11 mouse cellular contexts compared by ENCODE assay signal in the genomic region with DNA sequence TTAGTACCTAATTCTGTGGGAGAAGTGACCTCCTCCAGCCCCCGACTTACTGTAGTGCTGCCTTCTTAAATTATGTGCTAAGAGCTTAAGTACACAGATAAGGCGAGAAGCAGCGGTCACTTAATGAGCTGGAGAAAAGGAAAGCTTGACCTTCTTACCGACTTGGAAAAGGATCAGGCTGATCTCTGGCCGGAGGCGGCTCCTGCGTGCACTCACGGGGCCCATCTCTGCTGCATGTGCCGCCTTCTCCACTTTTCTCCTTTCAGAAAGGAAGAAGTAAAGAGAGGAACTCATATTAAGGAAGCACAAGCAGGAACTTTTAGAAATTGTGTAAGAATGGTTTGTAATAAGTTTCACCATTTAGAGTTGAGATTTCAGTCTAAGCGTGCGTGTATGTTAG. TPM values are rescaled to one million over a fixed set of nuclear protein-coding genes. Genes with fewer than 3 reads are reported as not detected.
DNase-seq lines count a peak whose midpoint lies in the region; ATAC-seq and TF ChIP-seq lines count a peak whose summit lies in the region.
"Had no signal": no experiment of that assay in that cellular context is flagged by ENCODE, and none has a peak within 500 bp of the region (broad histone marks: within the 10 kb centered on the region; RNA-seq: fewer than 3 reads in every experiment).

A gene (minus strand): TSS at position 292 of the 400 bp plus-strand sequence.

- no peak for TF ChIP-seq POLR2A in small intestine, adult 2 months (IDR thresholded peaks at IDR 0.05; ENCODE audit: low read depth, low read length)

- no peaks in the 10 kb centered on the region; the same call in 1 of the 2 replicates for H3K4me1 ChIP-seq in midbrain, embryonic 11.5 days (ENCODE audit: control insufficient read depth, insufficient read depth, low read length)
- H3K4me1 ChIP-seq in midbrain, embryonic 10.5 days = peaks cover 2% of the 10 kb centered on the region; the same call in 1 of the 2 replicates
- no peaks in the 10 kb centered on the region for H3K4me1 ChIP-seq in liver, embryonic 16.5 days (ENCODE audit: control insufficient read depth, low read depth, low read length)
- H3K4me1 ChIP-seq in small intestine, adult 2 months (ENCODE audit: control insufficient read depth, insufficient read depth, insufficient read length, low read length) = no peaks in the 10 kb centered on the region
- no peaks in the 10 kb centered on the region for H3K4me1 ChIP-seq in midbrain, postnatal 0 days (ENCODE audit: insufficient read depth, low read length)

- H3K27me3 ChIP-seq in midbrain, embryonic 11.5 days (ENCODE audit: control insufficient read depth, insufficient read depth, low read length) = no peaks in the 10 kb centered on the region
- no peaks in the 10 kb centered on the region for H3K27me3 ChIP-seq in midbrain, embryonic 10.5 days (ENCODE audit: low read depth, poor library complexity, severe bottlenecking)
- no peaks in the 10 kb centered on the region for H3K27me3 ChIP-seq in liver, embryonic 16.5 days (ENCODE audit: control insufficient read depth, insufficient read depth, low read depth, low read length)
- H3K27me3 ChIP-seq in small intestine, adult 2 months (ENCODE audit: control insufficient read depth, insufficient read depth, low read length) = no peaks in the 10 kb centered on the region
- H3K27me3 ChIP-seq in midbrain, postnatal 0 days (ENCODE audit: insufficient read depth, low read length) = no peaks in the 10 kb centered on the region
- H3K27me3 ChIP-seq: CH12.LX; limb, embryonic 12.5 days had no signal

- H3K9ac ChIP-seq in midbrain, embryonic 11.5 days (ENCODE audit: low read length) = no peak within 1 kb of the TSS
- H3K9ac ChIP-seq in liver, embryonic 16.5 days (ENCODE audit: low read depth, low read length) = no peak within 1 kb of the TSS
- no peak within 1 kb of the TSS for H3K9ac ChIP-seq in midbrain, postnatal 0 days (replicated peaks; ENCODE audit: low read length, poor library complexity, severe bottlenecking)

- no peak within 1 kb of the TSS for H3K27ac ChIP-seq in midbrain, embryonic 11.5 days (ENCODE audit: low read depth, low read length)
- no peak within 1 kb of the TSS for H3K27ac ChIP-seq in midbrain, embryonic 10.5 days (replicated peaks)
- H3K27ac ChIP-seq in liver, embryonic 16.5 days (ENCODE audit: low read length) = peak within 1 kb of the TSS; percentile 31
- peak within 1 kb of the TSS; percentile 61 for H3K27ac ChIP-seq in small intestine, adult 2 months (ENCODE audit: insufficient read depth, low read depth, low read length)
- no peak within 1 kb of the TSS for H3K27ac ChIP-seq in midbrain, postnatal 0 days (ENCODE audit: low read depth, low read length)
- H3K27ac ChIP-seq: limb, embryonic 12.5 days had no signal

- no peak for ATAC-seq in midbrain, embryonic 11.5 days (ENCODE audit: low FRiP score)
- ATAC-seq in liver, embryonic 16.5 days (ENCODE audit: low read depth) = peak; percentile 14; the same call in 1 of the 2 replicates
- ATAC-seq in midbrain, postnatal 0 days (ENCODE audit: low FRiP score) = no peak

- TF ChIP-seq CTCF in small intestine, adult 2 months (IDR thresholded peaks at IDR 0.05; ENCODE audit: extremely low read depth, insufficient read length, insufficient replicate concordance, low read depth, low read length) = no peak
- TF ChIP-seq CTCF in midbrain, postnatal 0 days (IDR thresholded peaks at IDR 0.05) = no peak

- WGBS in midbrain, embryonic 11.5 days = 76% methylated on average over 11 of the region's 11 CpGs
- WGBS in midbrain, embryonic 10.5 days = 81% methylated on average over 11 of the region's 11 CpGs
- WGBS in liver, embryonic 16.5 days (ENCODE audit: insufficient replicate concordance) = 51% methylated on average over 11 of the region's 11 CpGs
- 63% methylated on average over 11 of the region's 11 CpGs for WGBS in small intestine, adult 2 months
- WGBS in midbrain, postnatal 0 days = 82% methylated on average over 11 of the region's 11 CpGs

- peak; percentile 68 for DNase-seq in midbrain, embryonic 11.5 days (ENCODE audit: low spot score, missing footprints)
- no peak for DNase-seq in midbrain, embryonic 10.5 days (ENCODE audit: low spot score)
- DNase-seq in heart, postnatal 14 days = peak; percentile 33 to 44
- no peak for DNase-seq in midbrain, postnatal 0 days (ENCODE audit: low spot score)
- DNase-seq in layer of hippocampus, postnatal 10 days (ENCODE audit: low spot score in 2 of 2) = no peak
- DNase-seq in left cerebral cortex, adult 8-10 months (ENCODE audit: low spot score in 2 of 2) = no peak
- DNase-seq: right cerebral cortex, adult 18-20 months had no signal

- peaks cover 12% of the 10 kb centered on the region for H3K36me3 ChIP-seq in midbrain, embryonic 11.5 days (ENCODE audit: control insufficient read depth, insufficient read depth, low read length)
- H3K36me3 ChIP-seq in midbrain, embryonic 10.5 days = peaks cover 77% of the 10 kb centered on the region
- H3K36me3 ChIP-seq in liver, embryonic 16.5 days (ENCODE audit: control insufficient read depth, insufficient read depth) = no peaks in the 10 kb centered on the region
- H3K36me3 ChIP-seq in small intestine, adult 2 months (ENCODE audit: control insufficient read depth, insufficient read depth, low read length) = peaks cover 30% of the 10 kb centered on the region
- H3K36me3 ChIP-seq in midbrain, postnatal 0 days (ENCODE audit: insufficient read depth, low read length) = peaks cover 10% of the 10 kb centered on the region

- H3K4me2 ChIP-seq in midbrain, embryonic 11.5 days = no peak within 1 kb of the TSS
- H3K4me2 ChIP-seq in liver, embryonic 16.5 days (ENCODE audit: low read depth, low read length) = peak within 1 kb of the TSS; percentile 2; the same call in 1 of the 2 replicates
- no peak within 1 kb of the TSS for H3K4me2 ChIP-seq in midbrain, postnatal 0 days (ENCODE audit: low read depth, low read length, poor library complexity, severe bottlenecking)
- H3K4me2 ChIP-seq: limb, embryonic 12.5 days had no signal

- H3K4me3 ChIP-seq in midbrain, embryonic 11.5 days (ENCODE audit: low read depth, low read length) = no peak within 1 kb of the TSS
- H3K4me3 ChIP-seq in midbrain, embryonic 10.5 days = no peak within 1 kb of the TSS
- H3K4me3 ChIP-seq in liver, embryonic 16.5 days (ENCODE audit: low read depth, low read length) = peak within 1 kb of the TSS; percentile 36
- H3K4me3 ChIP-seq in small intestine, adult 2 months (ENCODE audit: low read depth, low read length) = 0 out of 2 replicates have a peak within 1 kb of the TSS, but pooled peaks have one; percentile 8
- H3K4me3 ChIP-seq in midbrain, postnatal 0 days (ENCODE audit: low read depth, low read length) = no peak within 1 kb of the TSS
- H3K4me3 ChIP-seq: limb, embryonic 12.5 days had no signal

- no peaks in the 10 kb centered on the region for H3K9me3 ChIP-seq in midbrain, embryonic 11.5 days (ENCODE audit: control insufficient read depth, low read length)
- H3K9me3 ChIP-seq in midbrain, embryonic 10.5 days (replicated peaks) = no peaks in the 10 kb centered on the region
- no peaks in the 10 kb centered on the region for H3K9me3 ChIP-seq in liver, embryonic 16.5 days (replicated peaks; ENCODE audit: control insufficient read depth, low read length)
- H3K9me3 ChIP-seq in midbrain, postnatal 0 days (ENCODE audit: low read length) = no peaks in the 10 kb centered on the region
- H3K9me3 ChIP-seq: limb, embryonic 12.5 days had no signal

- intact Hi-C loops in heart, postnatal 14 days (cut with DNase I) = loop anchor here (5.0 kb wide), 1 partner anchor 37 kb away; no protein-coding TSS in a partner anchor

RNA-seq across cellular contexts. Expression of the gene that starts here (rescaled TPM):
- 0.94 and 0.96 TPM in 2 replicates for polyA plus RNA-seq in midbrain, embryonic 11.5 days (2014; fragmentation: Nextera tagmentation; extraction: Ambion mirVana)
- polyA plus RNA-seq in midbrain, embryonic 10.5 days (2016; fragmentation: Nextera tagmentation; extraction: Ambion mirVana) = 0.88 and 1.2 TPM in 2 replicates
- total RNA-seq in heart, postnatal 14 days (2021) = 1 to 10 TPM; 1.3 to 1.4 TPM
- 14.9 and 15.5 TPM in 2 replicates for polyA plus RNA-seq in liver, embryonic 16.5 days (2015; fragmentation: Nextera tagmentation; extraction: Ambion mirVana)
- 0.52 and 0.63 TPM in 2 replicates for polyA plus RNA-seq in small intestine, adult 2 months (2012; rRNA removed)
- total RNA-seq in midbrain, postnatal 0 days (2014; rRNA removed) = 0.66 and 0.77 TPM in 2 replicates
- 0.63 and 0.74 TPM in 2 replicates for polyA plus RNA-seq in midbrain, postnatal 0 days (2015; fragmentation: Nextera tagmentation; extraction: Ambion mirVana)
- total RNA-seq in layer of hippocampus, postnatal 10 days (2021) = under 1 TPM in 1 of 2 experiments, not detected in 1; 0.36 TPM
- 1 to 10 TPM in 1 of 4 experiments, under 1 TPM in 2, not detected in 1; 0.22 to 1.3 (median 0.98) TPM for total RNA-seq in left cerebral cortex, adult 8-10 months (2022)
- total RNA-seq: CH12.LX had no signal

Comparison
In these comparisons a context has a peak if more than half of its experiments do, and no peak if none do; other contexts are left out.
1. Peak in DNase-seq in midbrain, embryonic 11.5 days; RNA of the gene not detected or under 1 TPM.
2. DNase-seq: peak in heart, postnatal 14 days (2 of 2); none in midbrain, embryonic 10.5 days (single experiment), midbrain, postnatal 0 days (single experiment), layer of hippocampus, postnatal 10 days (0 of 2) and left cerebral cortex, adult 8-10 months (0 of 2).
3. H3K27ac ChIP-seq: peak in liver, embryonic 16.5 days (single experiment) and small intestine, adult 2 months (single experiment); none in midbrain, embryonic 11.5 days (single experiment), midbrain, embryonic 10.5 days (single experiment) and midbrain, postnatal 0 days (single experiment).
4. H3K4me3 ChIP-seq: peak in liver, embryonic 16.5 days (single experiment) and small intestine, adult 2 months (single experiment); none in midbrain, embryonic 11.5 days (single experiment), midbrain, embryonic 10.5 days (single experiment) and midbrain, postnatal 0 days (single experiment).